Mouse (Mus musculus) CH12.LX (cell line): ENCODE measurements around the gene Asphd1. TPM values are rescaled to one million over a fixed set of nuclear protein-coding genes. Genes with fewer than 3 reads are reported as not detected.

Experiments used
- DNase-seq: peaks from one replicate; pipeline ENCODE4 v3.0.0-alpha.2; 2013; ENCODE audit errors: extremely low read depth
- H3K27ac ChIP-seq: 2 replicates; pipeline ENCODE4 v1.5.1; 2012; ENCODE audit warnings: low read depth, mild to moderate bottlenecking, control low read depth, moderate library complexity; ENCODE audit not compliant: insufficient read depth
- H3K27me3 ChIP-seq: replicated peaks from 2 replicates; pipeline ENCODE3; 2012; ENCODE audit warnings: inconsistent platforms
- H3K36me3 ChIP-seq, 2 experiments: replicated peaks in 1 of 2; 2 replicates each; pipeline versions ENCODE3 to v1.6.1; 2012; ENCODE audit warnings: inconsistent platforms in 1 of 2, low read length in 1 of 2, mild to moderate bottlenecking in 1 of 2, mixed read lengths in 1 of 2, moderate library complexity in 1 of 2; ENCODE audit not compliant: control insufficient read depth in 1 of 2, insufficient read depth in 1 of 2
- H3K4me1 ChIP-seq, 2 experiments: 2 replicates each; pipeline ENCODE4 v1.6.1; 2012; ENCODE audit warnings: inconsistent platforms in 1 of 2, moderate library complexity in 1 of 2; ENCODE audit not compliant: insufficient read depth in 2 of 2, control insufficient read depth in 1 of 2
- H3K4me2 ChIP-seq: 2 replicates; pipeline ENCODE4 v1.6.1; 2012; ENCODE audit warnings: low read depth, mild to moderate bottlenecking, control low read depth; ENCODE audit not compliant: poor library complexity, insufficient read depth, severe bottlenecking
- H3K4me3 ChIP-seq, 3 experiments: fragments of 150-350 bp in 1 of 3; sonication (generic) in 1 of 3; replicated peaks in 1 of 3; 2 replicates each; pipeline versions ENCODE3 to v1.5.1; 2011 to 2012; ENCODE audit warnings: low read depth in 2 of 3, low read length in 2 of 3, mild to moderate bottlenecking in 2 of 3, moderate library complexity in 2 of 3, control low read depth in 1 of 3, improper control_type of control experiment in 1 of 3, inconsistent platforms in 1 of 3, mixed read lengths in 1 of 3; ENCODE audit not compliant: poor library complexity in 1 of 3
- H3K79me2 ChIP-seq: replicated peaks from 2 replicates; pipeline ENCODE4 v1.6.1; 2012; ENCODE audit warnings: mild to moderate bottlenecking, moderate library complexity; ENCODE audit not compliant: control insufficient read depth, poor library complexity, insufficient read depth, severe bottlenecking; ENCODE audit errors: extremely low read depth
- H3K9ac ChIP-seq: 2 replicates; pipeline ENCODE4 v1.6.1; 2012; ENCODE audit warnings: low read depth, mild to moderate bottlenecking, control low read depth, moderate library complexity; ENCODE audit not compliant: insufficient read depth
- H3K9me3 ChIP-seq: replicated peaks from 2 replicates; pipeline ENCODE3; 2012; ENCODE audit warnings: low read length, inconsistent platforms, mixed read lengths
- BHLHE40 ChIP-seq: IDR thresholded peaks from 2 replicates; pipeline ENCODE4 v1.6.1; 2011; ENCODE audit warnings: mild to moderate bottlenecking, low read depth, low read length, improper control_type of control experiment
- CHD1 ChIP-seq: IDR thresholded peaks from 2 replicates; pipeline ENCODE4 v1.6.1; 2012; ENCODE audit warnings: low read depth, low read length, improper control_type of control experiment, inconsistent platforms
- CTCF ChIP-seq, 2 experiments: IDR thresholded peaks in 1 of 2; conservative IDR thresholded peaks in 1 of 2; 2 replicates each; pipeline ENCODE4 v1.5.1; 2011 to 2012; ENCODE audit warnings: low read depth in 2 of 2, low read length in 2 of 2, improper control_type of control experiment in 1 of 2, inconsistent platforms in 1 of 2, mild to moderate bottlenecking in 1 of 2, moderate library complexity in 1 of 2
- ELF1 ChIP-seq: IDR thresholded peaks from 2 replicates; pipeline ENCODE4 v1.6.1; 2014; ENCODE audit warnings: low read depth, mild to moderate bottlenecking, inconsistent platforms, low read length, improper control_type of control experiment
- GABPA ChIP-seq: IDR thresholded peaks from 2 replicates; pipeline ENCODE4 v1.6.1; 2012; ENCODE audit warnings: low read depth, low read length, improper control_type of control experiment, inconsistent platforms; ENCODE audit not compliant: insufficient replicate concordance
- HCFC1 ChIP-seq: IDR thresholded peaks from 2 replicates; pipeline ENCODE4 v1.6.1; 2012; ENCODE audit warnings: low read depth, mild to moderate bottlenecking, inconsistent platforms, low read length, improper control_type of control experiment
- KAT2A ChIP-seq: IDR thresholded peaks from 2 replicates; pipeline ENCODE4 v1.6.1; 2012; ENCODE audit warnings: low read length, improper control_type of control experiment, inconsistent platforms; ENCODE audit not compliant: insufficient replicate concordance
- MAX ChIP-seq: IDR thresholded peaks from 2 replicates; pipeline ENCODE4 v1.6.1; 2011; ENCODE audit warnings: low read length, improper control_type of control experiment
- MAZ ChIP-seq: IDR thresholded peaks from 2 replicates; pipeline ENCODE4 v1.6.1; 2012; ENCODE audit warnings: low read depth, mild to moderate bottlenecking, inconsistent platforms, low read length, improper control_type of control experiment, moderate library complexity
- MXI1 ChIP-seq: IDR thresholded peaks from 2 replicates; pipeline ENCODE4 v1.6.1; 2011; ENCODE audit warnings: mild to moderate bottlenecking, low read depth, low read length, improper control_type of control experiment
- MYC ChIP-seq: IDR thresholded peaks from 2 replicates; pipeline ENCODE4 v1.6.1; 2011; ENCODE audit warnings: low read depth, mild to moderate bottlenecking, improper control_type of control experiment, low read length
- RAD21 ChIP-seq: IDR thresholded peaks from 2 replicates; pipeline ENCODE4 v1.6.1; 2011; ENCODE audit warnings: low read depth, mild to moderate bottlenecking, low read length, improper control_type of control experiment, moderate library complexity
- RCOR1 ChIP-seq: conservative IDR thresholded peaks from 2 replicates; pipeline ENCODE4 v1.6.1; 2012; ENCODE audit warnings: low read depth, mild to moderate bottlenecking, inconsistent platforms, low read length, improper control_type of control experiment
- SMC3 ChIP-seq: IDR thresholded peaks from 2 replicates; pipeline ENCODE4 v1.6.1; 2011; ENCODE audit warnings: low read depth, low read length, improper control_type of control experiment
- TCF12 ChIP-seq: IDR thresholded peaks from 2 replicates; pipeline ENCODE4 v1.6.1; 2014; ENCODE audit warnings: low read depth, mild to moderate bottlenecking, inconsistent platforms, low read length, improper control_type of control experiment
- UBTF ChIP-seq: IDR thresholded peaks from 2 replicates; pipeline ENCODE4 v1.6.1; 2012; ENCODE audit warnings: low read depth, mild to moderate bottlenecking, inconsistent platforms, low read length, improper control_type of control experiment, moderate library complexity
- USF2 ChIP-seq: conservative IDR thresholded peaks from 2 replicates; pipeline ENCODE4 v1.6.1; 2011; ENCODE audit warnings: low read depth, low read length, improper control_type of control experiment
- ZMIZ1 ChIP-seq: IDR thresholded peaks from 2 replicates; pipeline ENCODE4 v1.6.1; 2012; ENCODE audit warnings: low read depth, mild to moderate bottlenecking, inconsistent platforms, low read length, improper control_type of control experiment
- ZNF384 ChIP-seq: IDR thresholded peaks from 2 replicates; pipeline ENCODE4 v1.6.1; 2012; ENCODE audit warnings: low read depth, low read length, improper control_type of control experiment, inconsistent platforms
- dilution Hi-C: fragments of 300-500 bp; cut with MboI; formaldehyde crosslinking; loops from 2 replicates; pipeline ENCODE4 v1.14.3; 2020; ENCODE audit warnings: low sequenced_read_pairs; ENCODE audit not compliant: extremely low pct_unique_long_range_greater_than_20kb, extremely low pct_ligation_motif_present
- in situ Hi-C: fragments of 300-500 bp; cut with MboI; formaldehyde crosslinking; loops from 3 replicates; pipeline ENCODE4 v1.14.3; 2019; ENCODE audit warnings: low sequenced_read_pairs, low pct_ligation_motif_present, low pct_unique_long_range_greater_than_20kb, mixed read lengths
- polyA plus RNA-seq: library from polyadenylated mRNA; unstranded; fragments of >175 nt; gene quantifications from 2 replicates; pipeline ENCODE4 v1.2.1, GENCODE M21; 2012; ENCODE audit warnings: low read depth; ENCODE audit not compliant: insufficient read length
- total RNA-seq, 2 experiments: library from RNA; depleted of rRNA; stranded (reverse); fragments of 300-350 nt in 1 of 2; fragments of >200 nt in 1 of 2; gene quantifications; 2 replicates each; pipeline ENCODE4 v1.2.3; 2012 to 2014

Gene Asphd1
- total and polyA plus RNA-seq, 3 experiments, result 0.08 to 1.8 TPM; not detected in 1

GRCm38 (mm10) chr7:126988816-126989215 lies 39.4 kb upstream of the Asphd1 start:
- in situ Hi-C loops, result loop anchor here (25.0 kb wide), 1 partner anchor 798 kb away; the partner anchor contains the start of genes Gm49388 and Setd1a
- dilution Hi-C loops, result no loop called here
- 0 out of 4 replicates have a peak, but pooled peaks cover 0 to 4% of the 10 kb centered on the region in 2 experiments for H3K4me1 ChIP-seq
- no peak overlapping the region for H3K4me3 ChIP-seq
- no peak overlapping the region for H3K4me2 ChIP-seq
- peaks cover 37 to 88% of the 10 kb centered on the region in 2 experiments for H3K36me3 ChIP-seq
- DNase-seq, result no peak
- H3K79me2 ChIP-seq, result no peaks in the 10 kb centered on the region
- no peak overlapping the region for H3K27ac ChIP-seq
- H3K9me3 ChIP-seq, result no peaks in the 10 kb centered on the region
- TF ChIP-seq MAZ (no peak), GABPA (no peak), ZMIZ1 (no peak), CTCF (conservative IDR thresholded peaks at IDR 0.05 in 1 of 2, IDR thresholded peaks at IDR 0.05 in 1 of 2; ENCODE audit: low read depth in 2 of 2, low read length in 2 of 2) (no peak), ELF1 (no peak), ZNF384 (no peak), RCOR1 (no peak), BHLHE40 (no peak), TCF12 (no peak), KAT2A (no peak), MXI1 (no peak), UBTF (no peak), MAX (no peak), RAD21 (no peak), HCFC1 (no peak), USF2 (no peak)
- no peak overlapping the region for H3K9ac ChIP-seq
- no peaks in the 10 kb centered on the region for H3K27me3 ChIP-seq

DNA sequence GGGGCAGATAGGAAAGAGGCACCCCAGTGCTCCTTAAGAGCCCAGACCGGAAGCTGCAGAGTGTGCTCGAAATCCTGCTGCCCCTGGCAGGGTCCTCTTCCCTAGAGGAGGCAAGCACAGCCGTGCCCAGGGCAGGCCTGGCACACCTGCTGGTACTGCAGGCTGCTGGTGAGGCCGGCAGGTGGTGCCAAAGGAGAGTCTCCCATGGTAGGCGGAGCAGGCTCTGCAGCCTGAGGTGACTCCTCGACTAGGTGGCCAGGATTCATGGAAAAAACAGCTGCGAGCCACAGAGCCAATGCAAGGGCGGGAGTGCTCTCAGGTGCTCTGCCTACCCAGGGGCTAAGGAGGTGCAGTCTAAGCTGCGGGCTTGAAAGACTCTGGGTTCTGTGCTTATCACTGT lies 36.9 kb upstream of the Asphd1 start:
- Histone ChIP-seq H3K27me3 (no peaks in the 10 kb centered on the region), H3K4me1 (no peaks in the 10 kb centered on the region), H3K36me3 (peaks cover 25 to 91% of the 10 kb centered on the region in 2 experiments), H3K4me3 (no peak overlapping the region), H3K27ac (no peak overlapping the region), H3K4me2 (no peak overlapping the region), H3K9ac (no peak overlapping the region), H3K79me2 (no peaks in the 10 kb centered on the region), H3K9me3 (no peaks in the 10 kb centered on the region)
- dilution Hi-C loops (no loop called here), in situ Hi-C loops (loop anchor here (25.0 kb wide), 1 partner anchor 801 kb away; the partner anchor contains the start of genes Gm49388 and Setd1a)
- TF ChIP-seq CHD1, result no peak
- no peak for TF ChIP-seq MYC
- TF ChIP-seq SMC3, result peak; percentile 34
- TF ChIP-seq CTCF (conservative IDR thresholded peaks at IDR 0.05 in 1 of 2, IDR thresholded peaks at IDR 0.05 in 1 of 2; ENCODE audit: low read depth in 2 of 2, low read length in 2 of 2), result peak in 1 of 2 experiments; percentile 38; a peak in 2 of 4 replicates
- TF ChIP-seq RAD21, result peak; percentile 12
- DNase-seq, result no peak
